Mouse (Mus musculus) neutrophil, adult 5-6 weeks (primary cell): Measurements from ENCODE around the gene Lhfpl2. TPM values are rescaled to one million over a fixed set of nuclear protein-coding genes. Genes with fewer than 3 reads are reported as not detected.

Experiments used
- ATAC-seq: fragments of 151-379, 151-347 bp; 2 replicates; pipeline ENCODE4 v1.8.0; 2017; ENCODE audit warnings: mild to moderate bottlenecking, moderate TSS enrichment; ENCODE audit not compliant: insufficient number of reproducible peaks, poor library complexity, low FRiP score, severe bottlenecking; ENCODE audit errors: extremely low read depth
- total RNA-seq: library from RNA; stranded (forward); fragments of 200-1000 nt; gene quantifications from 2 replicates; pipeline ENCODE4 v1.2.3, GENCODE M21; 2017

Lhfpl2 gene
- total RNA-seq, 1 experiment from 2014 or later: 0.23 TPM

- ATAC-seq: no peak
These were observed 102.1 kb downstream of the Lhfpl2 start for GRCm38 (mm10) chr13:94159478-94160220.

GRCm38 (mm10) chr13:94164501-94164900, 106.9 kb downstream of the Lhfpl2 start:
- ATAC-seq: no peak

- no peak for ATAC-seq
These were observed 110.7 kb downstream of the Lhfpl2 start for GRCm38 (mm10) chr13:94168319-94168718.

- no peak for ATAC-seq
These were observed 111.8 kb downstream of the Lhfpl2 start for GRCm38 (mm10) chr13:94169325-94169916.

GRCm38 (mm10) chr13:94171612-94172011, 114.0 kb downstream of the Lhfpl2 start:
- no peak for ATAC-seq

DNA sequence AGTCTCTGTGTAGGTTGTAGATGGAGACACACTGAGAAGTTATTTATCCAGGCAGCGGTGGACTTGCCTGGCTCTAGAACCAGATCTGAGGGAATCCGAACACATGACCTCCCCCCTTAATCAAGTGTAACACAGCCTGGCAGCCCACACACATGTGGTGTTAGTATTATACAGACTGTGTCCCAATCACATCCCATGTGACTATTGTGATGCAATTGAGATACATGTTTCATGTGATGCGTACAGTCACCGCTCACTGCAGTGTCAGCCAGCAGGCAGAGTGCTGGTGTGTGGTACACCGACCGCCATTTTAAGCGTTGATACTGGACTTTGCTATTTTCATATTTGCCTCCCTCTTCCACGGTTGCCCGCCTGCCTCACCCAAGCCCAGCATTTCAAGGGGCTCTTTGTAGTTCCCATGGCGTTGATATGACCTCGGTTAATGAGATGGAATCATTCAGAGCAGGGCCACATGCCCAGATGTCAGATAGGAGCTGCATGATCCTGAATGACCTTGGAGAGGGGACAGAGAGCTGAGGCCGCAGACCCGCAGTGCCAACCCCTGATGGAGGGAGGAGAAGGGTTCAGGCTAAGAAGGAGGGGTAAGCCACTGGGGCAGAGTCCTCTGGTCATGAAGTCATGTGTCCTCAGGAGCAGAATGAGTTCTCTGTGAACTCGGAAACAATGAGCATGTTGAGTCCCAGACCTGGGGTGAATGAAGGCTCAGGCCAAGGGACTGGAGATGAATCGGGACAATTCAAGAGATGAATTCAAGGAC, 115.1 kb downstream of the Lhfpl2 start:
- ATAC-seq: no peak

- peak; percentile 16; the same call in 1 of the 2 replicates for ATAC-seq
These were observed 116.3 kb downstream of the Lhfpl2 start for GRCm38 (mm10) chr13:94173633-94174576.

GRCm38 (mm10) chr13:94174577-94175279, 117.1 kb downstream of the Lhfpl2 start:
- no peak for ATAC-seq

DNA sequence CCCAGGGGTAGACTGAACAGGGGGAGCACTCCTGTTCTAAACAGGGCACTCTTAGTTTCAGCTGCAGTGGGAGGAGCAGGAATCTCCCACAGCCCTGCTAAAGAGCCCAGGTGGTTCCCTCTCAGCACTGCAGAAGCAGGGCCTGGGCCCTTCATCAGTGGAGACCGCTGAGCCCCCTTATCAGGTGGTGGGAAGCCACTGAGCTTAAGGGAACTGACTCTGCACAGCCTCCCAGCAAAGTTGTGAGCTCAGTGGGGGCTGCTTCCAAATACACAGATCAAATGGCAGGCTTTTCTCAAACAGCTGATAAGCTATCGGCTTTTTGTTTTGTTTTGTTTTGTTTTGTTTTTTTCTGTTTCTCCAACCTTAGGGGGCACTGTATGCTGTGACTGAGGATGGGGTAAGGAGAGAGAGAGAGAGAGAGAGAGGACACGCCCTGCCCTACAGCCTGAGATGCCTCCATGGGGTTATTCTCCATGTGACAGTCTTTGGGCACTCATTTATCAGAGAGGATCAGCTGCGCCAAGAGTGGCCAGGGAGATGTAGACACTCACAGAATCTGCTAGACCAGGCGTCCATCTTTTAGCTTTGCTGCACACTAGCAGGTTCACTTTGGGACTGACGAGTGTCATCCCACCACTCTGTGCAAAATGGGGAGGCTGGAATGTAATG, 117.9 kb downstream of the Lhfpl2 start:
- ATAC-seq: no peak

- peak; percentile 25; the same call in 1 of the 2 replicates for ATAC-seq
These were observed 119.6 kb downstream of the Lhfpl2 start for GRCm38 (mm10) chr13:94177148-94177547.

GRCm38 (mm10) chr13:94178401-94179040, 120.9 kb downstream of the Lhfpl2 start:
- no peak for ATAC-seq

- ATAC-seq: no peak
These were observed 123.2 kb downstream of the Lhfpl2 start for GRCm38 (mm10) chr13:94180477-94181420.

DNA sequence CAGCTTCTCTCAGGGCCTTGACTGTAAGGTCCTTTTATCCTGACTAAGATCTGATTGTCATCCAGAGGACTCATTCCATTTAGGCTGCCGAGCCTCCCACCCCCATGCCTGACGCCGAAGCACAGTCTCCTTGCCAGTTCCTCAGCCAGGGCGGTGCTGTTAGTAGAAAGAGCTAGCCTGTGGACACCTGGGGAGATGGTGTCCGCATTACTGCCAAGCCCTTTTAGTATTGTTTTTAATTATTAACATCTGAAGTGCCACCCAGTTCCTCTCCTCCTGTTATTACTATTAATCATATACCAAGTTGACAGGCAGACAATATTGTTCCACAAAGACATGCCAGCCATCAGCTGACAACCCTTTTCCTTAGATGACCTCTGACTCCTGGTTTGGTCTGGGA, 124.4 kb downstream of the Lhfpl2 start:
- ATAC-seq: no peak

GRCm38 (mm10) chr13:94183372-94184021, 125.9 kb downstream of the Lhfpl2 start:
- ATAC-seq: no peak

- ATAC-seq: no peak
These were observed 127.3 kb downstream of the Lhfpl2 start for GRCm38 (mm10) chr13:94184726-94185456.
